Mouse (Mus musculus) heart, embryonic 12.5 days (tissue): ENCODE measurements around the gene Cacna1g. TPM values are rescaled to one million over a fixed set of nuclear protein-coding genes. Genes with fewer than 3 reads are reported as not detected.

Experiments
- ATAC-seq: fragments of 200-750 bp; cut with Nextera tagmentation; 2 replicates; pipeline ENCODE4 v1.8.0; 2017; ENCODE audit warnings: moderate TSS enrichment, moderate library complexity; ENCODE audit not compliant: insufficient number of reproducible peaks, low FRiP score
- H3K27ac ChIP-seq: fragments of 300-500 bp; sonication (generic); 2 replicates; pipeline ENCODE4 v1.5.1; 2016; ENCODE audit warnings: mild to moderate bottlenecking, moderate library complexity; ENCODE audit not compliant: poor library complexity, severe bottlenecking
- H3K27me3 ChIP-seq: fragments of 300-500 bp; sonication (generic); replicated peaks from 2 replicates; pipeline ENCODE4 v1.6.1; 2016; ENCODE audit warnings: mild to moderate bottlenecking, moderate library complexity
- H3K36me3 ChIP-seq: fragments of 300-500 bp; sonication (generic); 2 replicates; pipeline ENCODE4 v1.6.1; 2016; ENCODE audit warnings: mild to moderate bottlenecking, moderate library complexity
- H3K4me1 ChIP-seq: fragments of 300-500 bp; sonication (generic); replicated peaks from 2 replicates; pipeline ENCODE4 v1.6.1; 2016; ENCODE audit warnings: mild to moderate bottlenecking
- H3K4me2 ChIP-seq: fragments of 300-500 bp; sonication (generic); 2 replicates; pipeline ENCODE4 v1.6.1; 2016; ENCODE audit warnings: mild to moderate bottlenecking, moderate library complexity
- H3K4me3 ChIP-seq: fragments of 300-500 bp; sonication (generic); 2 replicates; pipeline ENCODE4 v1.5.1; 2016; ENCODE audit warnings: mild to moderate bottlenecking
- H3K9ac ChIP-seq: fragments of 300-500 bp; sonication (generic); 2 replicates; pipeline ENCODE4 v1.6.1; 2016; ENCODE audit warnings: mild to moderate bottlenecking, moderate library complexity
- H3K9me3 ChIP-seq: fragments of 300-500 bp; sonication (generic); replicated peaks from 2 replicates; pipeline ENCODE4 v1.6.1; 2016; ENCODE audit warnings: mild to moderate bottlenecking, moderate library complexity
- WGBS: fragments of 180-500 bp; shearing (Covaris S2); methylation state at CpG from one replicate; pipeline ENCODE4 v1.1.7; 2016; 5-methylcytosine and 5-hydroxymethylcytosine counted together
- polyA plus RNA-seq: library from polyadenylated mRNA; unstranded; fragments of >200 nt; fragmentation: Nextera tagmentation; extraction: Ambion mirVana; gene quantifications from 2 replicates; pipeline ENCODE4 v1.2.1, GENCODE M21; 2016

The Cacna1g gene
- polyA plus RNA-seq, 1 experiment from 2014 or later = 2.7 TPM

DNA sequence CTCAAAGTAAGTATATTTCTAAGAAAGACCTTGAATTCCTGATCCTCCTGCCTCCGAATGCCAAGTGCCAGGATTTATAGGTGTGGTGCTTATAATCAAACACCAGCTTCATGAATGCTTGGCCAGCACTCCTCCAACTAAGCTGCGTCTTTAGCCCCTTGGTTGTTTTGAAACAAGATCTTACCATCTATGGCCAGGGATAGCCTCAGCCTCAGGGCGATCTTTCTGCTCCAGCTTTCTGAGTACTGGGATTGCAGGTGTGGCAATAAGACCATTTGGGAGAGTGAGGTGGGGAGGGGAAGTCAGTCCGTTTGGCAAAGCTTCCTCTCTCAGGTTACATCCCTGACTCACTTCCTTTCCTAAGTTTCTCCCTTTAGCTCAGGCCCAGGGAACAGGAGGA is 86.2 kb downstream of the Cacna1g start:
- no peaks in the 10 kb centered on the region for H3K36me3 ChIP-seq
- H3K4me1 ChIP-seq = peaks cover 21% of the 10 kb centered on the region
- H3K9ac ChIP-seq = no peak overlapping the region
- no peak overlapping the region for H3K4me3 ChIP-seq
- H3K9me3 ChIP-seq = no peaks in the 10 kb centered on the region
- H3K27ac ChIP-seq = no peak overlapping the region
- H3K4me2 ChIP-seq = no peak overlapping the region
- 60% methylated on average over 4 of the region's 4 CpGs for WGBS
- no peak for ATAC-seq
- H3K27me3 ChIP-seq = peaks cover 39% of the 10 kb centered on the region

DNA sequence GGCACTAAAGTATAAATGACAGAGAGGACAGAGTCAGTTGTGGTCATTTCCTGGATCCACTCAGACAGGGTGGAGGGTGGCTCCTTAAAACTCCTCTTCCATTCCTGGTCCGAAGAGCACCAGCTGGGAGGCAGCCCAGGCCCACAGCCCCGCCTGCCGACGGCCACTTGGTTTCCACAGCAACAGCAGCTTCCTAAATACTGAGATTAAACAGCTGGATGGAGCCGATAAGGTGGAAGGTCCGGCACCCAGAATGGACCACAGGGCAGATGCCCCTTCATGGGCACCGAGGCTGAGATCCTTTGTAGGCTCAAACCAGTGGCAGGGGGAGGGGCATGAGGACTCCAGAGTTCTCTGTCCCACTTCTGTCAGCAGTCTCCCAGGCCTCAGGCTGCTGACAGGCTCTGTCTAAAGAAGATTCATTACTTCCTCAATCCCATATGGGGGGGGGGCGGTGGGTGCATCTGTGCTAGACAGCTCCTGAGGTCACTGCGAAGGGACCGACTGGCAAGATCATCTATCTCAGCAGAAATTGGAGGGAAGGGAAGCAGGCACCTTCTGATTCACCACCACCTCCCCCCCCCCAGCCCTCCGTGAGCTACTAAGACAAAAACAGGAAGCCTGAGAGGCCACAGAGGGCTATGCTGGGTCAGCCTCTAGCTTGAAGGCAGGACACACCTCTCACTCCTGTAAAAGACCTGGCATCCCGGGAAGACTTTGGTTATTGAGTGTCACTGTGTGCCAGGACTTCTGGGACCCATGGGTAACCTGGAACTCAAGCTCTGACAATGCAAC is 87.8 kb downstream of the Cacna1g start:
- H3K27me3 ChIP-seq = peaks cover 30% of the 10 kb centered on the region
- peaks cover 14% of the 10 kb centered on the region for H3K4me1 ChIP-seq
- peak overlapping the region; percentile 23; the same call in 1 of the 2 replicates for H3K9ac ChIP-seq
- no peak overlapping the region for H3K4me3 ChIP-seq
- H3K27ac ChIP-seq = no peak overlapping the region
- 14% methylated on average over 12 of the region's 12 CpGs for WGBS
- H3K9me3 ChIP-seq = no peaks in the 10 kb centered on the region
- H3K36me3 ChIP-seq = no peaks in the 10 kb centered on the region
- H3K4me2 ChIP-seq = peak overlapping the region; percentile 44
- peak; percentile 31 for ATAC-seq

DNA sequence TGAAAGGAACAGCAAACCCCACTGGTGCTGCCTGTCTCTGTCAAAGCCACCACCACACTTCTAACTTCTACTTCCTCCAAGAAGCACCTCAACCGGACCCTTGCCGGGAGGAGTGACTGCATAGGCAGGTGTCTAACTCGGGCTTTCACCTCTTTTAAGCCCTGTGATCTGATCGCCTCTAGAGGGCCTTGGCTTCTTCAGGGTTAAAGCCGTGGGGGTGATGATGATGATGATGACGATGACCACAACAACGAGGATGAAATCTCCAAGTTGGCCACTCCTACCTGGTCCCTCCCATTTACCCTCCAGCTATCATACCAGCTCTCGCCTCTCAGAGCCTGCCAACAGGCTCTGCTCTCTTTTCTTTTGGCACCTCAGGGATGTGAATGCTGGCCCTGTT is 94.3 kb downstream of the Cacna1g start:
- H3K27me3 ChIP-seq = peaks cover 34% of the 10 kb centered on the region
- no peaks in the 10 kb centered on the region for H3K36me3 ChIP-seq
- H3K9me3 ChIP-seq = no peaks in the 10 kb centered on the region
- no peak overlapping the region for H3K27ac ChIP-seq
- ATAC-seq = no peak
- no peak overlapping the region for H3K9ac ChIP-seq
- H3K4me3 ChIP-seq = no peak overlapping the region
- H3K4me1 ChIP-seq = peaks cover 6% of the 10 kb centered on the region; the same call in 1 of the 2 replicates
- WGBS = 69% methylated on average over 8 of the region's 8 CpGs
- no peak overlapping the region for H3K4me2 ChIP-seq

- peaks cover 36% of the 10 kb centered on the region for H3K27me3 ChIP-seq
- H3K36me3 ChIP-seq = no peaks in the 10 kb centered on the region
- 51% methylated on average over 2 of the region's 2 CpGs for WGBS
- no peak overlapping the region for H3K4me2 ChIP-seq
- no peak for ATAC-seq
- H3K4me1 ChIP-seq = peaks cover 6% of the 10 kb centered on the region; the same call in 1 of the 2 replicates
- no peak overlapping the region for H3K27ac ChIP-seq
- H3K9me3 ChIP-seq = no peaks in the 10 kb centered on the region
- no peak overlapping the region for H3K4me3 ChIP-seq
- no peak overlapping the region for H3K9ac ChIP-seq
Observed at GRCm38 (mm10) chr11:94379061-94379460, 94.9 kb downstream of the Cacna1g start.

DNA sequence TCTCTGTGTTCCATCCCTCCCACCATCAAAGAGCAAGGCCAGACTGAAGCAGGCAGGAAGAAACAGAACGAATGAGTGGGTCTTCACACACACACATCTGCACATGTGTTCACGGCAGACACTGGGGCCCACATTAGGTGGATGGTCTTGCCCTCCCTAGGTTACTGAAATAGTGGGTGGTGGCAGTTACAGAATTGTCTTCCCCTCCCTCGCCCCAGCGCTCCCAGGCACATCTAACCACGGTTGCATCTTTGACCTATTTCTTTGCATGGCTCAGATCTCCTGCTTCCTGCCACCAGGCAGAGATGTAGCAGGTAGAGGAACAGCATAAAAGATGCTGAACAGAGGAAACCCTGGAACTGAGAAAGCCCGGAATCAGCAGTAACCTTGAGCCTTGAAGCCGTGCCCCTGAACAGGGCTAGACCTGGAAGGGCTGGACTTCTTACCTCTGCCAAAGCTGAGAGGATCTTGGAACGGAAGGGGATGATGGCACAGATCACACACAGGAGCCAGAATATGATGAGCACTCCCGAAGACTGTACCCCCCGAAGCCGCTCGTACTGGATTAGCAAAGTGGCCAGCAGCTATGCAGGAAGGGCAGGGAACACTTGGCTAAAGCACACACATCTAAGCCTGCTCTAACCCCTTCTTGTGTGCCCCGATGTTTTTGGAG is 99.6 kb downstream of the Cacna1g start:
- no peaks in the 10 kb centered on the region for H3K36me3 ChIP-seq
- WGBS = 81% methylated on average over 13 of the region's 13 CpGs
- no peak for ATAC-seq

DNA sequence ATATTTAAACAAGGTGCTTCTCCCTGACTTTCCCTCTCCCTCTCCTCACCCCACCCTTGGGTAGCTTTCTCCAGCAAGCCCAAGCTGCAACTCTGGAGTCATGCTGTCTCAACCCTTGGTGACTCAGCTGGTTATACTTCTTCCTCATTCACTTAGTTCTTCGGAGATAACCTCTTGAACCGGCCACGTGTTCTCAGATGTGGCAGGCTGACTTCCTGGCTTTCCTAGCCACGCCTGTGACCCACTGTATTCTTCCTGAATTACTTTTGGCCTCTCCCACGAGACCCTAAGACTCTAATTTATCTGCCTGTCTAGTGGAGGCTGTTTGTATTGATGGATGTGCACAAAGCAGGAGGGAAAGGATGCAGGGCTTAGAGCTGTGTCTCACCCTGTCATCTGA is 103.2 kb downstream of the Cacna1g start:
- Histone ChIP-seq H3K27ac (no peak overlapping the region), H3K9me3 (no peaks in the 10 kb centered on the region), H3K27me3 (peaks cover 44% of the 10 kb centered on the region), H3K4me1 (peaks cover 9% of the 10 kb centered on the region), H3K4me3 (no peak overlapping the region), H3K4me2 (no peak overlapping the region), H3K36me3 (no peaks in the 10 kb centered on the region), H3K9ac (no peak overlapping the region)
- 13% methylated on average over 5 of the region's 5 CpGs for WGBS
- no peak; the same call in 1 of the 2 replicates for ATAC-seq

More for the DNA sequence above, 99.6 kb downstream of the Cacna1g start:
- H3K9ac ChIP-seq = no peak overlapping the region
- no peak overlapping the region for H3K27ac ChIP-seq
- no peaks in the 10 kb centered on the region for H3K9me3 ChIP-seq
- peaks cover 43% of the 10 kb centered on the region for H3K27me3 ChIP-seq
- H3K4me1 ChIP-seq = peaks cover 15% of the 10 kb centered on the region
- no peak overlapping the region for H3K4me2 ChIP-seq
- H3K4me3 ChIP-seq = no peak overlapping the region

- Histone ChIP-seq H3K9me3 (no peaks in the 10 kb centered on the region), H3K9ac (no peak overlapping the region), H3K27me3 (peaks cover 44% of the 10 kb centered on the region), H3K27ac (no peak overlapping the region), H3K4me1 (peaks cover 9% of the 10 kb centered on the region), H3K36me3 (no peaks in the 10 kb centered on the region), H3K4me2 (no peak overlapping the region), H3K4me3 (no peak overlapping the region)
- 69% methylated on average over 6 of the region's 6 CpGs for WGBS
- no peak for ATAC-seq
Observed at GRCm38 (mm10) chr11:94369981-94370380, 104.0 kb downstream of the Cacna1g start.

DNA sequence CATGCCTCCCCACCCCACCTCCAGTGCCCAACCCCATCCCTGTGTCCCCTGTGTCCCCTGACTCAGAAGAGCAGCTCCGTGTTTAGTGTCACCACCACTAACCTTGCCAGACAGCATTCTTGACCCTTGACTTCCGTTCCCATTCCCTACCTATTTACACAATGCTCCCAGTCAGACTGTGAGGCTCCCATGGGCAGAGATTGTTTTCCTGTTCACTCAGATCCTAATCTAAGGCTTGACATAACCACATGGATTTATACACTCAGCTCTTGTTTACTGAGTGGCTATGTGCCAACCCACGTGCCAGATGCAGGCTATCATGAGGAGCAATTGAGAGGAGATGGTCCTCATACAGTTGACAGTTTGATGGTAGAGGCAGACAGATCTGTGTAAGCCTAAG is 108.7 kb downstream of the Cacna1g start:
- Histone ChIP-seq H3K36me3 (no peaks in the 10 kb centered on the region), H3K4me1 (no peaks in the 10 kb centered on the region), H3K9ac (no peak overlapping the region), H3K9me3 (no peaks in the 10 kb centered on the region), H3K27me3 (peaks cover 6% of the 10 kb centered on the region; the same call in 1 of the 2 replicates), H3K27ac (no peak overlapping the region), H3K4me2 (no peak overlapping the region), H3K4me3 (no peak overlapping the region)
- 60% methylated on average over 3 of the region's 3 CpGs for WGBS
- ATAC-seq = no peak

- H3K36me3 ChIP-seq = no peaks in the 10 kb centered on the region
- 69% methylated on average over 7 of the region's 7 CpGs for WGBS
- H3K27me3 ChIP-seq = peaks cover 12% of the 10 kb centered on the region; the same call in 1 of the 2 replicates
- H3K4me3 ChIP-seq = no peak overlapping the region
- H3K4me2 ChIP-seq = no peak overlapping the region
- no peak overlapping the region for H3K27ac ChIP-seq
- no peaks in the 10 kb centered on the region for H3K9me3 ChIP-seq
- no peaks in the 10 kb centered on the region; the same call in 1 of the 2 replicates for H3K4me1 ChIP-seq
- H3K9ac ChIP-seq = no peak overlapping the region
- no peak for ATAC-seq
Observed at GRCm38 (mm10) chr11:94363690-94364089, 110.3 kb downstream of the Cacna1g start.

DNA sequence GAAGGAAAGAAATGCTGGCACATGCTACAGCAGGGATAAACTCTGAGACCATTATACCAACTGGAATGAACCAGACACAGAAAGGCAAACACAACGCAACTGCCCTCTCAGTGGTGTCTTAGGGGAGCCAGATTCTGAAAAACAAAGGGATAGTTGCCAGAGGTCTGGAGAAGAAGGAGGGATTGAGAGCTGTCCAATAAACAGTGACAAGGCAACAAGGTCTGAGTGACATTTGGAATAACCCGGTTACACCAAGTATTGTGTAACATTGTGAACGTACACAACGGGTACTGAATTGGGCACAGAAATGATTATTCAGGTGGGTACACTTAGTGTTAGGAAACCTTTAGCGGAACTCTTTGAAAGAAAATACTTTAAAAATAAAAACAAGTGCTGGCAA is 111.9 kb downstream of the Cacna1g start:
- Histone ChIP-seq H3K4me2 (no peak overlapping the region), H3K27ac (no peak overlapping the region), H3K4me1 (no peaks in the 10 kb centered on the region; the same call in 1 of the 2 replicates), H3K9me3 (no peaks in the 10 kb centered on the region), H3K4me3 (no peak overlapping the region), H3K36me3 (no peaks in the 10 kb centered on the region), H3K9ac (no peak overlapping the region), H3K27me3 (0 out of 2 replicates have a peak, but pooled peaks cover 9% of the 10 kb centered on the region)
- 92% methylated on average over 5 of the region's 5 CpGs for WGBS
- no peak for ATAC-seq

- no peak overlapping the region for H3K9ac ChIP-seq
- no peak overlapping the region for H3K27ac ChIP-seq
- no peaks in the 10 kb centered on the region; the same call in 1 of the 2 replicates for H3K4me1 ChIP-seq
- no peak overlapping the region for H3K4me3 ChIP-seq
- WGBS = 84% methylated on average over 14 of the region's 14 CpGs
- H3K27me3 ChIP-seq = 0 out of 2 replicates have a peak, but pooled peaks cover 9% of the 10 kb centered on the region
- no peak overlapping the region for H3K4me2 ChIP-seq
- no peak for ATAC-seq
- H3K36me3 ChIP-seq = no peaks in the 10 kb centered on the region
- no peaks in the 10 kb centered on the region for H3K9me3 ChIP-seq
Observed at GRCm38 (mm10) chr11:94361166-94361870, 112.7 kb downstream of the Cacna1g start.
